Mouse (Mus musculus) CH12.LX (cell line): ENCODE results near the gene BC034090. TPM values are rescaled to one million over a fixed set of nuclear protein-coding genes. Genes with fewer than 3 reads are reported as not detected.

ENCODE experiments used
- DNase-seq: peaks from one replicate; pipeline ENCODE4 v3.0.0-alpha.2; 2013; ENCODE audit errors: extremely low read depth
- H3K27ac ChIP-seq: 2 replicates; pipeline ENCODE4 v1.5.1; 2012; ENCODE audit warnings: low read depth, mild to moderate bottlenecking, control low read depth, moderate library complexity; ENCODE audit not compliant: insufficient read depth
- H3K27me3 ChIP-seq: replicated peaks from 2 replicates; pipeline ENCODE3; 2012; ENCODE audit warnings: inconsistent platforms
- H3K36me3 ChIP-seq, 2 experiments: replicated peaks in 1 of 2; 2 replicates each; pipeline versions ENCODE3 to v1.6.1; 2012; ENCODE audit warnings: inconsistent platforms in 1 of 2, low read length in 1 of 2, mild to moderate bottlenecking in 1 of 2, mixed read lengths in 1 of 2, moderate library complexity in 1 of 2; ENCODE audit not compliant: control insufficient read depth in 1 of 2, insufficient read depth in 1 of 2
- H3K4me1 ChIP-seq, 2 experiments: 2 replicates each; pipeline ENCODE4 v1.6.1; 2012; ENCODE audit warnings: inconsistent platforms in 1 of 2, moderate library complexity in 1 of 2; ENCODE audit not compliant: insufficient read depth in 2 of 2, control insufficient read depth in 1 of 2
- H3K4me2 ChIP-seq: 2 replicates; pipeline ENCODE4 v1.6.1; 2012; ENCODE audit warnings: low read depth, mild to moderate bottlenecking, control low read depth; ENCODE audit not compliant: poor library complexity, insufficient read depth, severe bottlenecking
- H3K4me3 ChIP-seq, 3 experiments: fragments of 150-350 bp in 1 of 3; sonication (generic) in 1 of 3; replicated peaks in 1 of 3; 2 replicates each; pipeline versions ENCODE3 to v1.5.1; 2011 to 2012; ENCODE audit warnings: low read depth in 2 of 3, low read length in 2 of 3, mild to moderate bottlenecking in 2 of 3, moderate library complexity in 2 of 3, control low read depth in 1 of 3, improper control_type of control experiment in 1 of 3, inconsistent platforms in 1 of 3, mixed read lengths in 1 of 3; ENCODE audit not compliant: poor library complexity in 1 of 3
- H3K79me2 ChIP-seq: replicated peaks from 2 replicates; pipeline ENCODE4 v1.6.1; 2012; ENCODE audit warnings: mild to moderate bottlenecking, moderate library complexity; ENCODE audit not compliant: control insufficient read depth, poor library complexity, insufficient read depth, severe bottlenecking; ENCODE audit errors: extremely low read depth
- H3K9ac ChIP-seq: 2 replicates; pipeline ENCODE4 v1.6.1; 2012; ENCODE audit warnings: low read depth, mild to moderate bottlenecking, control low read depth, moderate library complexity; ENCODE audit not compliant: insufficient read depth
- H3K9me3 ChIP-seq: replicated peaks from 2 replicates; pipeline ENCODE3; 2012; ENCODE audit warnings: low read length, inconsistent platforms, mixed read lengths
- BHLHE40 ChIP-seq: IDR thresholded peaks from 2 replicates; pipeline ENCODE4 v1.6.1; 2011; ENCODE audit warnings: mild to moderate bottlenecking, low read depth, low read length, improper control_type of control experiment
- CHD1 ChIP-seq: IDR thresholded peaks from 2 replicates; pipeline ENCODE4 v1.6.1; 2012; ENCODE audit warnings: low read depth, low read length, improper control_type of control experiment, inconsistent platforms
- EP300 ChIP-seq: IDR thresholded peaks from 2 replicates; pipeline ENCODE4 v1.6.1; 2011; ENCODE audit warnings: low read length, improper control_type of control experiment
- KAT2A ChIP-seq: IDR thresholded peaks from 2 replicates; pipeline ENCODE4 v1.6.1; 2012; ENCODE audit warnings: low read length, improper control_type of control experiment, inconsistent platforms; ENCODE audit not compliant: insufficient replicate concordance
- MAFK ChIP-seq: IDR thresholded peaks from 2 replicates; pipeline ENCODE4 v1.6.1; 2011; ENCODE audit warnings: low read length, improper control_type of control experiment; ENCODE audit not compliant: insufficient replicate concordance
- MAX ChIP-seq: IDR thresholded peaks from 2 replicates; pipeline ENCODE4 v1.6.1; 2011; ENCODE audit warnings: low read length, improper control_type of control experiment
- MAZ ChIP-seq: IDR thresholded peaks from 2 replicates; pipeline ENCODE4 v1.6.1; 2012; ENCODE audit warnings: low read depth, mild to moderate bottlenecking, inconsistent platforms, low read length, improper control_type of control experiment, moderate library complexity
- MEF2A ChIP-seq: IDR thresholded peaks from 2 replicates; pipeline ENCODE4 v1.6.1; 2014; ENCODE audit warnings: low read depth, mild to moderate bottlenecking, inconsistent platforms, low read length, improper control_type of control experiment, borderline replicate concordance
- MXI1 ChIP-seq: IDR thresholded peaks from 2 replicates; pipeline ENCODE4 v1.6.1; 2011; ENCODE audit warnings: mild to moderate bottlenecking, low read depth, low read length, improper control_type of control experiment
- MYC ChIP-seq: IDR thresholded peaks from 2 replicates; pipeline ENCODE4 v1.6.1; 2011; ENCODE audit warnings: low read depth, mild to moderate bottlenecking, improper control_type of control experiment, low read length
- NELFE ChIP-seq: IDR thresholded peaks from 2 replicates; pipeline ENCODE4 v1.6.1; 2011; ENCODE audit warnings: low read depth, low read length, improper control_type of control experiment
- RAD21 ChIP-seq: IDR thresholded peaks from 2 replicates; pipeline ENCODE4 v1.6.1; 2011; ENCODE audit warnings: low read depth, mild to moderate bottlenecking, low read length, improper control_type of control experiment, moderate library complexity
- TCF12 ChIP-seq: IDR thresholded peaks from 2 replicates; pipeline ENCODE4 v1.6.1; 2014; ENCODE audit warnings: low read depth, mild to moderate bottlenecking, inconsistent platforms, low read length, improper control_type of control experiment
- USF1 ChIP-seq: IDR thresholded peaks from 2 replicates; pipeline ENCODE4 v1.6.1; 2014; ENCODE audit warnings: low read depth, mild to moderate bottlenecking, inconsistent platforms, low read length, improper control_type of control experiment
- USF2 ChIP-seq: conservative IDR thresholded peaks from 2 replicates; pipeline ENCODE4 v1.6.1; 2011; ENCODE audit warnings: low read depth, low read length, improper control_type of control experiment
- ZKSCAN1 ChIP-seq: IDR thresholded peaks from 2 replicates; pipeline ENCODE4 v1.6.1; 2012; ENCODE audit warnings: low read depth, inconsistent platforms, low read length, improper control_type of control experiment, borderline replicate concordance
- ZMIZ1 ChIP-seq: IDR thresholded peaks from 2 replicates; pipeline ENCODE4 v1.6.1; 2012; ENCODE audit warnings: low read depth, mild to moderate bottlenecking, inconsistent platforms, low read length, improper control_type of control experiment
- dilution Hi-C: fragments of 300-500 bp; cut with MboI; formaldehyde crosslinking; loops from 2 replicates; pipeline ENCODE4 v1.14.3; 2020; ENCODE audit warnings: low sequenced_read_pairs; ENCODE audit not compliant: extremely low pct_unique_long_range_greater_than_20kb, extremely low pct_ligation_motif_present
- in situ Hi-C: fragments of 300-500 bp; cut with MboI; formaldehyde crosslinking; loops from 3 replicates; pipeline ENCODE4 v1.14.3; 2019; ENCODE audit warnings: low sequenced_read_pairs, low pct_ligation_motif_present, low pct_unique_long_range_greater_than_20kb, mixed read lengths
- polyA plus RNA-seq: library from polyadenylated mRNA; unstranded; fragments of >175 nt; gene quantifications from 2 replicates; pipeline ENCODE4 v1.2.1, GENCODE M21; 2012; ENCODE audit warnings: low read depth; ENCODE audit not compliant: insufficient read length
- total RNA-seq, 2 experiments: library from RNA; depleted of rRNA; stranded (reverse); fragments of 300-350 nt in 1 of 2; fragments of >200 nt in 1 of 2; gene quantifications; 2 replicates each; pipeline ENCODE4 v1.2.3; 2012 to 2014

Gene BC034090
- total and polyA plus RNA-seq, 3 experiments: 1.6 to 4.6 (median 3.0) TPM

GRCm38 (mm10) chr1:155241701-155242487 is 2.4 kb downstream of the BC034090 start:
- no peak for DNase-seq
- no peak overlapping the region for H3K27ac ChIP-seq
- H3K4me2 ChIP-seq: no peak overlapping the region
- H3K79me2 ChIP-seq: no peaks in the 10 kb centered on the region
- no peak overlapping the region for H3K9ac ChIP-seq
- in situ Hi-C loops: no loop called here
- peaks cover 0 to under 1% of the 10 kb centered on the region in 2 experiments; a peak in 1 of 4 replicates for H3K4me1 ChIP-seq
- no peak overlapping the region for H3K4me3 ChIP-seq
- no peaks in the 10 kb centered on the region for H3K36me3 ChIP-seq
- H3K27me3 ChIP-seq: peaks cover 2% of the 10 kb centered on the region
- peaks cover 3% of the 10 kb centered on the region for H3K9me3 ChIP-seq
- TF ChIP-seq ZMIZ1: no peak
- no peak for TF ChIP-seq CHD1
- no peak for TF ChIP-seq MAZ
- no peak for TF ChIP-seq BHLHE40
- no peak for TF ChIP-seq MYC
- TF ChIP-seq TCF12: no peak
- TF ChIP-seq RAD21: no peak
- TF ChIP-seq EP300: no peak
- no peak for TF ChIP-seq MEF2A
- TF ChIP-seq USF1: no peak
- TF ChIP-seq ZKSCAN1: no peak
- no peak for TF ChIP-seq MXI1
- no peak for TF ChIP-seq MAFK
- no peak for TF ChIP-seq USF2
- TF ChIP-seq, all 38 proteins: peak for 0
- dilution Hi-C loops: no loop called here

- peaks cover 0 to 9% of the 10 kb centered on the region in 2 experiments; a peak in 2 of 4 replicates for H3K4me1 ChIP-seq
- dilution Hi-C loops: no loop called here
- H3K79me2 ChIP-seq: no peaks in the 10 kb centered on the region
- H3K9me3 ChIP-seq: peaks cover 3% of the 10 kb centered on the region
- H3K27me3 ChIP-seq: peaks cover 2% of the 10 kb centered on the region
- DNase-seq: no peak
- no peak overlapping the region for H3K27ac ChIP-seq
- no peak overlapping the region for H3K4me2 ChIP-seq
- in situ Hi-C loops: no loop called here
- TF ChIP-seq KAT2A: no peak
- no peak for TF ChIP-seq NELFE
- TF ChIP-seq MAFK: no peak
- TF ChIP-seq CHD1: no peak
- TF ChIP-seq MAX: no peak
- H3K36me3 ChIP-seq: no peaks in the 10 kb centered on the region
- H3K9ac ChIP-seq: no peak overlapping the region
- no peak overlapping the region for H3K4me3 ChIP-seq
These were observed 4.1 kb downstream of the BC034090 start for GRCm38 (mm10) chr1:155239962-155240717.
